Mouse (Mus musculus) heart, postnatal 36 days (tissue): ENCODE measurements around the gene Rbms2. TPM values are rescaled to one million over a fixed set of nuclear protein-coding genes. Genes with fewer than 3 reads are reported as not detected.

Experiments
- microRNA-seq, 2 experiments: library from miRNA; unstranded; fragments of <30 nt; microRNA quantifications; one replicate each; pipeline ENCODE4 v1.2.0; 2021; ENCODE audit warnings: borderline number of aligned reads in 2 of 2
- total RNA-seq, 2 experiments: library from RNA; stranded (reverse); gene quantifications; 2 replicates each; pipeline ENCODE4 v1.2.3; 2021

Gene Rbms2
- total RNA-seq, 2 experiments from 2014 or later = 89.2 to 95.3 TPM

Small RNA genes lying within 50 kb of the gene (microRNA-seq; reads per million reads assigned to microRNA genes)
- gene Mir677 = 34.3 to 44.1 reads per million in 2 experiments

Other genes starting within 250 kb of the Rbms2 start
- gene Hsd17b6, start 172.7 kb downstream of the Rbms2 start, total RNA-seq = not detected
- 1 to 10 TPM; 1.6 to 2.7 TPM for gene Prim1, start 165.1 kb downstream of the Rbms2 start, total RNA-seq
- gene Naca, start 144.7 kb downstream of the Rbms2 start, total RNA-seq = 100 to 1,000 TPM; 542 to 584 TPM
- gene Ptges3, start 121.3 kb downstream of the Rbms2 start, total RNA-seq = 10 to 100 TPM; 80.7 to 90.5 TPM
- 1,000 to 10,000 TPM; 9,026 to 9,193 TPM for gene Atp5b, start 97.0 kb downstream of the Rbms2 start, total RNA-seq
- 10 to 100 TPM; 23.8 TPM for gene Baz2a, start 88.7 kb downstream of the Rbms2 start, total RNA-seq
- under 1 TPM; 0.58 to 0.92 TPM for gene Gls2, start 14.2 kb upstream of the Rbms2 start, total RNA-seq
- gene Spryd4, start 31.5 kb upstream of the Rbms2 start, total RNA-seq = 10 to 100 TPM; 35.7 to 41.4 TPM
- not detected for gene Mip, start 45.5 kb upstream of the Rbms2 start, total RNA-seq
- 10 to 100 TPM in 1 of 2 experiments, 1 to 10 TPM in 1; 8.9 to 12.2 TPM for gene Timeless, start 51.8 kb upstream of the Rbms2 start, total RNA-seq
- under 1 TPM in 1 of 2 experiments, not detected in 1; 0.19 TPM for gene Apon, start 73.8 kb upstream of the Rbms2 start, total RNA-seq
- gene Apof, start 88.4 kb upstream of the Rbms2 start, total RNA-seq = not detected
- gene Stat2, start 90.3 kb upstream of the Rbms2 start, total RNA-seq = 10 to 100 TPM in 1 of 2 experiments, 1 to 10 TPM in 1; 8.4 to 15.4 TPM
- gene Il23a, start 118.5 kb upstream of the Rbms2 start, total RNA-seq = not detected
- 1 to 10 TPM; 7.5 to 7.6 TPM for gene Pan2, start 123.0 kb upstream of the Rbms2 start, total RNA-seq
- 10 to 100 TPM; 65.4 to 67.3 TPM for gene Cnpy2, start 142.2 kb upstream of the Rbms2 start, total RNA-seq
- gene Cs, start 157.4 kb upstream of the Rbms2 start, total RNA-seq = 1,000 to 10,000 TPM; 1,152 to 1,240 TPM
- gene Coq10a, start 188.7 kb upstream of the Rbms2 start, total RNA-seq = 100 to 1,000 TPM; 304 to 339 TPM
- 10 to 100 TPM; 41.2 to 43.2 TPM for gene Ankrd52, start 196.8 kb upstream of the Rbms2 start, total RNA-seq
- gene Slc39a5, start 220.9 kb upstream of the Rbms2 start, total RNA-seq = not detected
- gene Nabp2, start 231.2 kb upstream of the Rbms2 start, total RNA-seq = 10 to 100 TPM; 44.6 to 49.6 TPM
- gene Rnf41, start 231.4 kb upstream of the Rbms2 start, total RNA-seq = 10 to 100 TPM; 16.3 to 18.3 TPM